Mouse (Mus musculus) stomach, postnatal 0 days (tissue): ENCODE data around the gene Spag7. TPM values are rescaled to one million over a fixed set of nuclear protein-coding genes. Genes with fewer than 3 reads are reported as not detected.

Experiments
- ATAC-seq: fragments of 200-750 bp; cut with Nextera tagmentation; 2 replicates; pipeline ENCODE4 v1.8.0; 2017; ENCODE audit not compliant: low FRiP score, low TSS enrichment
- DNase-seq: peaks from one replicate; pipeline ENCODE4 v3.0.0-alpha.2; 2016; ENCODE audit warnings: low spot score
- H3K27ac ChIP-seq: fragments of 300-500 bp; sonication (generic); replicated peaks from 2 replicates; pipeline ENCODE4 v1.5.1; 2014; ENCODE audit warnings: mild to moderate bottlenecking, control low read depth
- H3K27me3 ChIP-seq: fragments of 300-500 bp; sonication (generic); 2 replicates; pipeline ENCODE4 v1.6.1; 2014; ENCODE audit warnings: low read length; ENCODE audit not compliant: control insufficient read depth, insufficient read depth
- H3K36me3 ChIP-seq: fragments of 300-500 bp; sonication (generic); 2 replicates; pipeline ENCODE4 v1.6.1; 2014; ENCODE audit warnings: low read length, mixed read lengths; ENCODE audit not compliant: control insufficient read depth, insufficient read depth
- H3K4me1 ChIP-seq: fragments of 300-500 bp; sonication (generic); replicated peaks from 2 replicates; pipeline ENCODE4 v1.6.1; 2014; ENCODE audit warnings: antibody characterized with exemption; ENCODE audit not compliant: control insufficient read depth, insufficient read depth
- H3K4me2 ChIP-seq: fragments of 300-500 bp; sonication (generic); replicated peaks from 2 replicates; pipeline ENCODE4 v1.6.1; 2014; ENCODE audit warnings: low read depth, mild to moderate bottlenecking, control low read depth, moderate library complexity
- H3K4me3 ChIP-seq: fragments of 300-500 bp; sonication (generic); 2 replicates; pipeline ENCODE4 v1.5.1; 2014; ENCODE audit warnings: low read depth, low read length, control low read depth
- H3K9ac ChIP-seq: fragments of 300-500 bp; sonication (generic); 2 replicates; pipeline ENCODE4 v1.6.1; 2014; ENCODE audit warnings: mild to moderate bottlenecking, low read length, control low read depth, mixed read lengths
- H3K9me3 ChIP-seq: fragments of 300-500 bp; sonication (generic); 2 replicates; pipeline ENCODE4 v1.6.1; 2016; ENCODE audit warnings: low read length; ENCODE audit not compliant: control insufficient read depth
- CTCF ChIP-seq: IDR thresholded peaks from 2 replicates; pipeline ENCODE4 v1.5.1; 2016; ENCODE audit warnings: antibody characterized with exemption, low read depth, mild to moderate bottlenecking, moderate library complexity
- EP300 ChIP-seq: optimal IDR thresholded peaks from 2 replicates; pipeline ENCODE3; 2016; ENCODE audit warnings: antibody characterized with exemption
- WGBS: fragments of 180-500 bp; shearing (Covaris S2); extraction: QIAGEN DNeasy Blood & Tissue Kit; methylation state at CpG from one replicate; pipeline ENCODE4 v1.1.7; 2014; 5-methylcytosine and 5-hydroxymethylcytosine counted together
- polyA plus RNA-seq: library from polyadenylated mRNA; unstranded; fragments of >200 nt; fragmentation: Nextera tagmentation; extraction: Ambion mirVana; gene quantifications from 2 replicates; pipeline ENCODE4 v1.2.1, GENCODE M21; 2015

Gene Spag7
- polyA plus RNA-seq, 1 experiment from 2014 or later: 77.7 TPM

GRCm38 (mm10) chr11:70663957-70664356 lies 5.3 kb downstream of the Spag7 start:
- Histone ChIP-seq H3K27ac (no peak overlapping the region), H3K9ac (no peak overlapping the region), H3K4me1 (0 out of 2 replicates have a peak, but pooled peaks cover 4% of the 10 kb centered on the region), H3K36me3 (peaks cover 17% of the 10 kb centered on the region), H3K27me3 (no peaks in the 10 kb centered on the region), H3K4me2 (no peak overlapping the region), H3K9me3 (no peaks in the 10 kb centered on the region), H3K4me3 (no peak overlapping the region)
- DNase-seq (no peak), ATAC-seq (no peak)
- TF ChIP-seq CTCF: no peak
- TF ChIP-seq EP300: no peak
- WGBS: 91% methylated on average over 6 of the region's 6 CpGs

GRCm38 (mm10) chr11:70663101-70663500 lies 6.1 kb downstream of the Spag7 start:
- Histone ChIP-seq H3K9ac (no peak overlapping the region), H3K27ac (no peak overlapping the region), H3K9me3 (no peaks in the 10 kb centered on the region), H3K4me3 (no peak overlapping the region), H3K4me1 (0 out of 2 replicates have a peak, but pooled peaks cover 4% of the 10 kb centered on the region), H3K36me3 (peaks cover 17% of the 10 kb centered on the region), H3K4me2 (no peak overlapping the region), H3K27me3 (no peaks in the 10 kb centered on the region)
- DNase-seq (no peak), ATAC-seq (no peak)
- 90% methylated on average over 8 of the region's 8 CpGs for WGBS
- no peak for TF ChIP-seq EP300
- TF ChIP-seq CTCF: no peak

- H3K9me3 ChIP-seq: no peaks in the 10 kb centered on the region
- no peak overlapping the region for H3K9ac ChIP-seq
- H3K4me2 ChIP-seq: no peak overlapping the region
- no peak overlapping the region for H3K4me3 ChIP-seq
- no peak for DNase-seq
- ATAC-seq: no peak
- H3K36me3 ChIP-seq: peaks cover 14% of the 10 kb centered on the region
- WGBS: 81% methylated on average over 8 of the region's 8 CpGs
- TF ChIP-seq EP300 (no peak), CTCF (no peak)
- H3K27ac ChIP-seq: no peak overlapping the region
- no peaks in the 10 kb centered on the region for H3K27me3 ChIP-seq
- H3K4me1 ChIP-seq: peaks cover 5% of the 10 kb centered on the region; the same call in 1 of the 2 replicates
Observed at GRCm38 (mm10) chr11:70660571-70660970, 8.6 kb downstream of the Spag7 start.

GRCm38 (mm10) chr11:70658942-70659341 lies 10.3 kb downstream of the Spag7 start:
- H3K4me1 ChIP-seq: peaks cover 5% of the 10 kb centered on the region; the same call in 1 of the 2 replicates
- no peak overlapping the region for H3K4me2 ChIP-seq
- H3K9me3 ChIP-seq: no peaks in the 10 kb centered on the region
- TF ChIP-seq CTCF (no peak), EP300 (no peak)
- peaks cover 8% of the 10 kb centered on the region for H3K36me3 ChIP-seq
- H3K27ac ChIP-seq: no peak overlapping the region
- DNase-seq (no peak), ATAC-seq (no peak)
- no peak overlapping the region for H3K9ac ChIP-seq
- no peak overlapping the region for H3K4me3 ChIP-seq
- 61% methylated on average over 8 of the region's 8 CpGs for WGBS
- no peaks in the 10 kb centered on the region for H3K27me3 ChIP-seq

GRCm38 (mm10) chr11:70658521-70658920 lies 10.7 kb downstream of the Spag7 start:
- no peak for DNase-seq
- Histone ChIP-seq H3K9ac (no peak overlapping the region), H3K4me2 (no peak overlapping the region), H3K4me3 (no peak overlapping the region), H3K27ac (no peak overlapping the region), H3K4me1 (peaks cover 5% of the 10 kb centered on the region; the same call in 1 of the 2 replicates), H3K27me3 (no peaks in the 10 kb centered on the region), H3K36me3 (peaks cover 4% of the 10 kb centered on the region), H3K9me3 (no peaks in the 10 kb centered on the region)
- 82% methylated on average over 5 of the region's 5 CpGs for WGBS
- TF ChIP-seq EP300 (no peak), CTCF (no peak)
- ATAC-seq: no peak

- Histone ChIP-seq H3K4me3 (no peak overlapping the region), H3K9ac (no peak overlapping the region)
Observed at GRCm38 (mm10) chr11:70657991-70658390, 11.2 kb downstream of the Spag7 start.

More at GRCm38 (mm10) chr11:70657991-70658390, 11.2 kb downstream of the Spag7 start:
- no peak overlapping the region for H3K4me2 ChIP-seq
- no peaks in the 10 kb centered on the region for H3K9me3 ChIP-seq
- H3K27me3 ChIP-seq: no peaks in the 10 kb centered on the region
- H3K27ac ChIP-seq: no peak overlapping the region
- peaks cover 5% of the 10 kb centered on the region; the same call in 1 of the 2 replicates for H3K4me1 ChIP-seq
- TF ChIP-seq CTCF: no peak
- ATAC-seq: no peak
- DNase-seq: no peak
- 60% methylated on average over 9 of the region's 9 CpGs for WGBS
- H3K36me3 ChIP-seq: peaks cover 3% of the 10 kb centered on the region
